Mouse (Mus musculus) mesoderm, embryonic 11.5 days (tissue): ENCODE measurements around the gene Tspan3.

Source experiments
- DNase-seq: peaks from one replicate; pipeline ENCODE4 v3.0.0-alpha.2; 2012; ENCODE audit warnings: low read depth, low spot score

Gene Tspan3

GRCm38 (mm10) chr9:56165377-56165776, at the start of gene Tspan3:
TSS of gene Tspan3 (minus strand) at chr9:56165477.
- DNase-seq, result no peak

- peak; percentile 60 for DNase-seq
Observed at GRCm38 (mm10) chr9:56213451-56214291, 48.4 kb upstream of the Tspan3 start.

- no peak for DNase-seq
Observed at GRCm38 (mm10) chr9:56208817-56209216, 43.5 kb upstream of the Tspan3 start.

GRCm38 (mm10) chr9:56207516-56207915, 42.2 kb upstream of the Tspan3 start:
- no peak for DNase-seq

- no peak for DNase-seq
Observed at GRCm38 (mm10) chr9:56207083-56207482, 41.8 kb upstream of the Tspan3 start.

GRCm38 (mm10) chr9:56205336-56205735, 40.1 kb upstream of the Tspan3 start:
- no peak for DNase-seq

- no peak for DNase-seq
Observed at GRCm38 (mm10) chr9:56204316-56204715, 39.0 kb upstream of the Tspan3 start.

GRCm38 (mm10) chr9:56200645-56201314, 35.5 kb upstream of the Tspan3 start:
- DNase-seq, result peak; percentile 92

GRCm38 (mm10) chr9:56200200-56200599, 34.9 kb upstream of the Tspan3 start:
- no peak for DNase-seq

GRCm38 (mm10) chr9:56196921-56197320, 31.6 kb upstream of the Tspan3 start:
- DNase-seq, result no peak

GRCm38 (mm10) chr9:56195193-56195592, 29.9 kb upstream of the Tspan3 start:
- DNase-seq, result no peak

- peak; percentile 33 for DNase-seq
Observed at GRCm38 (mm10) chr9:56191498-56192455, 26.5 kb upstream of the Tspan3 start.

GRCm38 (mm10) chr9:56180118-56180781, 15.0 kb upstream of the Tspan3 start:
- no peak for DNase-seq

- DNase-seq, result no peak
Observed at GRCm38 (mm10) chr9:56179416-56180117, 14.3 kb upstream of the Tspan3 start.

GRCm38 (mm10) chr9:56177354-56177753, 12.1 kb upstream of the Tspan3 start:
- no peak for DNase-seq

GRCm38 (mm10) chr9:56175316-56175715, 10.0 kb upstream of the Tspan3 start:
- DNase-seq, result no peak

GRCm38 (mm10) chr9:56167690-56168089, 2.4 kb upstream of the Tspan3 start:
- peak; percentile 11 for DNase-seq

- DNase-seq, result no peak
Observed at GRCm38 (mm10) chr9:56166161-56166560, 884 bp upstream of the Tspan3 start.

- DNase-seq, result peak; percentile 94
Observed at GRCm38 (mm10) chr9:56160341-56161141, 4.7 kb downstream of the Tspan3 start.

- DNase-seq, result peak; percentile 10
Observed at GRCm38 (mm10) chr9:56159456-56159855, 5.8 kb downstream of the Tspan3 start.
